Mouse (Mus musculus): ENCODE data around the gene Luzp4.
"Not testable (repeated sequence)": the region's sequence is repeated elsewhere in the genome, so short reads cannot be mapped to it uniquely, and the experiment has no call there.

The Luzp4 gene

DNA sequence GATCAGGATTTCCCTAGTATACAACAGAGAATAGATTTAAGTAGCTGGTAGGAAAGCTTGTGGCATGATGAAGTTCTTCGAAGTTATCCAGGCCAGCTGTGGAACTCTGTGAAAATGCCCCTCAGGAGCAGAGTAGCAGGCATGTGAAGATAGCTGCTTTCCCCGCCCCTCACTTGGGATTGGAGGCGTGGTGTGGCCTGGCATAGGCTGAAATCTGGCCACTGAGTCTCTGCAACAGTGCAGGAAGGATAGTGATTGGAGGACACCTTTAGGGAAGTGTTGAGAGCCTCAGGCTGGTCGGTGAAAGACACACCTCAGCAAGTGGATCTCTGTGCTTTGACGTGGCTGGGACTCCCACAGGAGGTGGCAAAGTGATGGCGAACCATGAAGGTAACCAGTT is at the start of gene Luzp4:
Gene Luzp4, plus strand, starts transcription at position 301 of the 400 bp plus-strand sequence.
- DNase-seq (ENCODE audit: low spot score in 2 of 2): not testable (repeated sequence)

DNA sequence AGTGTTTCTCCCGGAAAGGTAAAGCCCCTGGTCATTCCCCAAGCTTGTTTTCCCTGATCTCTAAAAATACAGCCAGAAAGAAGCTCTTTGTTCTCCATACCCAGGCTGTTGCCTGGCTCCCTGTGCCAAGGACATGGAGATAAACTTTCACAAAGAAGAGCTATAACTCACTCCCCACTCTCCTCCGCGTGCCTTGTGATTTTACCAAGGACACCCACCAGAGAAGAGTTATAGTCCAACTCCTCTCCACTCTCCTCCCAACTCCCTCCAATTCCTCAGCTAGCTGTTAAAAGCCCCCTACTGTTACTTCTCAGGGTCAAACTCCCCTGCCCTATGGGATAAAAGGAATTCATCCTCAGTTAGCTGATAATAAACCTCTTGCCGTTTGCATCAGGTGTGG is 15.6 kb upstream of the Luzp4 start:
- DNase-seq (ENCODE audit: low spot score in 2 of 2): not testable (repeated sequence)

Measured in frontal cortex, postnatal 14 days (tissue).